Mouse (Mus musculus) layer of hippocampus, adult 18-20 months (tissue): ENCODE results near the gene Slc37a4. TPM values are rescaled to one million over a fixed set of nuclear protein-coding genes. Genes with fewer than 3 reads are reported as not detected.
A peak's percentile ranks its signal among the peaks of the same experiment; 100 is the strongest.
"Not testable (repeated sequence)": the region's sequence is repeated elsewhere in the genome, so short reads cannot be mapped to it uniquely, and the experiment has no call there.

Source experiments
- DNase-seq, 2 experiments: peaks; one replicate each; pipeline ENCODE4 v3.0.0; 2022; ENCODE audit warnings: low spot score in 2 of 2
- long read RNA-seq: library from polyadenylated mRNA; stranded (forward); transcript quantifications from one replicate; pipeline ENCODE4 v2.0.0, GENCODE M21; 2021
- total RNA-seq, 2 experiments: library from RNA; stranded (reverse); gene quantifications; 2 replicates each; pipeline ENCODE4 v1.2.3; 2021

Gene Slc37a4
- total RNA-seq = 10 to 100 TPM; 27.4 to 28.9 TPM
- long read RNA-seq, transcript Slc37a4-207 (9 exons, 2,128 nt) = major isoform, 8 of 24 reads
- long read RNA-seq, partial matches to known transcripts = 0 of 24 reads
- long read RNA-seq, other reads (novel, unspliced or antisense) = 14 of 24 reads

DNA sequence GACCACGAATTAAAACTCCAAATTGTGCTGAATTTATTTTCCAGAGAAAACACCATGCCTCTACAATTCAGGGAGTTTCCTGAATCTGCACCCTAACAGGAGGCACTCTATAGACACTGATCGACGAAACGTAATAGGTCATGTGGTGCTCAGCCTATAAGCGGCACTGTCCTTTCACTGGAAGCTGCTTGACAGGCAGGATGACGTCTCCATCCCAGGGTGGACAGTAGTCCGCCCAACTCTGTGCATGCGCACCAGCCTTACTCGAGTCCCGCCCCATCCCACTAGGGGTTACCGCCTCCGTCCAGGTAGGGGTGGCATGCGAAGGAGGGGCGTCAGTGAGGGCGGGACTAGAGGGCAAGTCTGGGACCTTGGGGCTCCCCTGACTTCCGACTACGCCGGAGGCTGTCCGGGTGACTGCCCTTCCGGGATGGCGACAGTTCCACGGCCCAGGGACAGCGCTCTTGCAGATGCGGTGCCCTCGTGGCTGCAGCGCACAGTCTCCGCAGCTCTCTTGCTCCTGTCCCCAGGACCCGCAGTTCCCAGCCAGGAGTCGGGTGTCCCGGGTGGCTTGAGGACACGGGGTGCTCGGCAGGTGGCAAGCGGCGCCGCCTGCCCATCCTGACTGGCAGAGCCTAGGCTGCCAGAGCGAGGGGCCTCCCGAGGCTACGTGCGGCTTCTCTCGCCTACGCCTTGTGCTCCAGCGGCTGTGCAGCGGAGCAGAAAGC lies at the start of gene Slc37a4:
Gene Slc37a4 (plus strand): TSS at position 169 of the 728 bp plus-strand sequence.
- DNase-seq = peak; percentile 91

- DNase-seq = no peak
Observed at GRCm38 (mm10) chr9:44347166-44347565, 49.5 kb upstream of the Slc37a4 start.

GRCm38 (mm10) chr9:44347621-44348020 lies 49.0 kb upstream of the Slc37a4 start:
- DNase-seq = no peak

GRCm38 (mm10) chr9:44348546-44348945 lies 48.1 kb upstream of the Slc37a4 start:
- DNase-seq = no peak

DNA sequence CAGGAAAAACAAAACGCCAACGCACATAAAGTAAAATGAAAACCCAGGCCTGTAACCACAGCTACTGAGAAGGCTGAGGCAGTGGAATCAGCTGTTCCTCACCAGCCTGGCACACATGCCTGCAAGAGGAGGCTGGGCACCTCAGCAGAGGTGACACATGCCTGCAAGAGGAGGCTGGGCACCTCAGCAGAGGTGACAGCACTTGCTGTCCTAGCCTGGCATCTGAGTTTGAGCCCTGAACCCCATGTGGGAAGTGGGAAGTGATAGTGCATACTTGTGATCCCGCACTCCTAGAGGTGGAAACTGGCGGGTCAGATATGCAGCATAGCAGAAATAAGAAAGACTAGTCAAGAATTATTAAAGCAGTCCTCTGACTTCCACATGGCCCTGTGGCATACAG lies 45.3 kb upstream of the Slc37a4 start:
- DNase-seq = peak in 1 of 2 experiments; percentile 38

DNA sequence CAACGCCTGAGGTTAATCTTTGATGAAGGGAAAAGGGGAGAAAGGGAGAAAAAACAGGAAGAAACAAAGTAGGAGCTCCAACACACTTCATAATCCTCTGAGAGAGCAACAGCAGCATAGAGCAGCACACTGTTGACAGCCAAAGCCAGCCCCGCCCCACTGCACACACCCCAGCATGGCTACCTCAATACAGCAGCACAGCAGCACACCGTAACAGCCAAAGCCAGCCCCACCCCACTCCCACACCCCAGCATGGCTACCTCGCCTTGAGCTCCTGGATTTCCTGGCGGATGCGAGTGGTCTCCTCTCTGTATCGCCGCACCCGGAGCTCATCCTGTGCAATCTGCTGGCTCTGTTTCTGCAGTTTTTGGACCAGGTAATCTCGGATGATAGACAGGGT lies 44.3 kb upstream of the Slc37a4 start:
- DNase-seq = no peak

DNA sequence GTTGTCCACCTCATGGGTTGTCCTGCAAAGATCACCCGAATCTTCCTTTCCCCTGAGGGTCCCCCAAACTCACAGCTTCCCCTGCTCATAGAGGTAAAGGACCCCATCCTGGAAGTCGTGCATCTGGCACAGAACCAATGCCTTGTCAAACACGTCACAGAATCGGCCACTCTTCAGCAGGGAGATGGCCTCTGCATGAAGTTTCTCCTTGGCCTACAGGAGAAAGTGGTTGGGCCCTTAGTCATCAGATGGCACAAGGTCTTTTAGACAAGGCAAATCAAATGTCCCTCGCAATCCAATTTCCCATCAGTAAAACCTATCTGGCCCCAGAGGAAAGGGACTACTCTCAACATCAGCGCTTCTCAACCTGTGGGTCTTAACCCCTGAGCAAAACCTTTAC lies 43.5 kb upstream of the Slc37a4 start:
- DNase-seq = no peak

DNA sequence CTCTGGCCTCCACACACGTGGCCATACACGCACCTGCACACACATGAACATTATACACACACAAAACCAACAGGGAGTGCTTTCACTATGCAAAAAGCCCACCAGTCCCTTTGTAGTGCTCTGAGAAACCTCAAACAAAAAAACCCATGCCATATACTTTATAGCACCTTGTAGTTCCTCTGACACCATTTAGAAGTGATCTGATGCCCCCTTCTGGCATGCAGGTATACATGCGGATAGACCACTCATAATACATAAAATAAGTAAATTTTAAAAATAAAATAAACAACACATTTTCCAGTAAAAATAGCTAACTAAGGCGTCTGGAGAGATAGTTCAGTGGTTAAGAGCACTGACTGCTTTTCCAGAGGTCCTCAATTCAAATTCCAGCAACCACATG lies 39.4 kb upstream of the Slc37a4 start:
- no peak for DNase-seq

DNA sequence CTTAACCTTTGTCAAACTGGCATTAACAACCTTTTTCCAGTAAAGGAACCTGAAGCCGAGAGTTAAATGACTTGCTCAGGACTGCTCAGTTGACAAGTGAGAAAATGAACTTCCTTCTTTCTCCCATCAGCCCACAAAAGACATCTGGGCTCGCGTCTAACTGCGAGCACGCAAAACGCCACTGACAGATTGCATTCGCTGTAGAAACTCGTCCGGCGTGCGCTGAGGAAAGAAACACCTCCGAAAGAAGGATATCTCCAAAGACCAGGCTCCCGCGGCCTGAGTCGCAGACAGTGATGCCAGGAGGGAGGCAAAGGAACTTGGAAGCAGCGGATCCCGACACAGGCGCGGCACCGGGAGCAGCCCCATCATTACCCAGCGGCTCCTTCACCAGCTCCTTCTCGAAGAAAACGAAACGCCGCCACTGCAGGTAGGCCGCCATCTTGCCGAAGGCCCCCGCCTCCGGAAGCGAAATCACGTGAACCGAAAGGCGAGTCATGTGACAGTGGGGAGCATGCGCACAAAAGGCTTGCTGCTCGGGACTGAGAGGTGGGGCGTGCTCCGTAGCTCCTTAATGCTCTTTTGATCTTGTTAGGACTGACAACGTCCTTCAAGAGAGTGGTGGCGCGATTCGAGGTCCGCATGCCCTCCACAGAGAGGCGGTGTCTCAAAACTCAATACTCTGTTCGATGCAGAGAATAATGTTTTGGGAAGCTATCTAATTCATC lies 35.3 kb upstream of the Slc37a4 start, which contains the start of gene Vps11:
Gene Vps11 (minus strand): TSS at position 481 of the 728 bp plus-strand sequence.
- DNase-seq = peak; percentile 87 to 95

GRCm38 (mm10) chr9:44361931-44362330 lies 34.7 kb upstream of the Slc37a4 start:
- not testable (repeated sequence) for DNase-seq

GRCm38 (mm10) chr9:44364480-44364879 lies 32.2 kb upstream of the Slc37a4 start:
- DNase-seq = no peak

GRCm38 (mm10) chr9:44373386-44373785 lies 23.3 kb upstream of the Slc37a4 start:
- no peak for DNase-seq

DNA sequence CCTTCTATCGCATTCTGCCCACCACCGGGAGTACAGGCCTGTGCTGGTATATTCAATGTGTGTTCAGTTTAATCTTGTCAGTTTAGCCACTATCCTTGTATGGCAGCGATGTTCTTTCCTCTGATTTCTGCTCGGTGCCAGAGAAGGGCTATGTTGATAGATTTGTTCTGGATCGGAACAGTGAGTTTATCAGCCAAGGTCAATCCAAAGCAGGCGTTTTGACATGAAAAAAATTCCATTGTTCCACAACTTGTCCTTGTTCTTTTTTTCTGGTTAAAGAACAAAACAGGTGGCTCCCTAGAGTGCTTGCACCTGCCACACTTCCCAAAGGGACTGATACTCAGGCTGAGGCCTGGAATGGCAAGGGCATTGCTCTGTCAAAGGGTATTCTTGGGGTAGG lies 20.5 kb upstream of the Slc37a4 start:
- DNase-seq = no peak

GRCm38 (mm10) chr9:44377335-44377734 lies 19.3 kb upstream of the Slc37a4 start:
- not testable (repeated sequence) for DNase-seq

GRCm38 (mm10) chr9:44378153-44378730 lies 18.4 kb upstream of the Slc37a4 start:
- no peak for DNase-seq

DNA sequence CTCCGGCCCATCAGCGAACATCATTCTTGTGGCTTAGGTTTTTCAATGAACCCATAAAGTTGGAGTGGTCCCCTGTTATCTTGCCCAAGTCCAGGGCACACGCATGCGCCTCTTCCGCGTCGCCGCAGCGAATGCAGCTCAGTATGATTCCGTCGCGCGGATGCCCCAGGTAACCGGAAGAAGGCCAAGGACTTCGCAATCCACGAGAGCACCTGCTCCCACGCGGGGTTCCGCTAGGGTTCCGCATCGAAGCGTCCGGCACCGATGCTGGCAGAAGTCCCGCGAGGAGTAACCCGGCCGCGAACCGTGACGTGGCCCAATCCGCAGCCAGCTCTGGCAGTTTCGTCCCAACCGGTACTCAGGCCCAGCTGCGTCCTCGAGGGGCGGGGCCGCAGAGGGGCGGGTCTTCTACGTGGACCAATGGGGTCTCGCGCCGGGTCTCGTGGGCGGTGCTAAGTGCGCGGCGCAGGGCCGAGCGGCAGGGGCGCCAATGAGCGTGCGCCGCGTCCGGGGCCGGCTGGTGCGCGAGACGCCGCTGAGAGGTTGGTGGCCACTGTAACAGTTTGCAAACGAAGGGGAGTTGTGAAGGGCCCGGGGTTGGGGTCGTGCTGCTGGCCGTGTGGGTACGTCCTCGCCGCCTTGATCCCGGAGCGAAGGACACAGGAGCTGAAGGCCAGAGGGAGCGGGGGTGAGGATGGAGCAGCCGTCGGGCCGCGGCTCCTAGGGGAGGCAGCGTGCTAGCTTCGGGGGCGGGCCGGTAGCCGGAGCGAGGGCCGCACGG lies 17.4 kb upstream of the Slc37a4 start, which contains the start of gene Hyou1:
Gene Hyou1 (plus strand): TSS at position 437 of the 781 bp plus-strand sequence.
- peak; percentile 99 for DNase-seq

DNA sequence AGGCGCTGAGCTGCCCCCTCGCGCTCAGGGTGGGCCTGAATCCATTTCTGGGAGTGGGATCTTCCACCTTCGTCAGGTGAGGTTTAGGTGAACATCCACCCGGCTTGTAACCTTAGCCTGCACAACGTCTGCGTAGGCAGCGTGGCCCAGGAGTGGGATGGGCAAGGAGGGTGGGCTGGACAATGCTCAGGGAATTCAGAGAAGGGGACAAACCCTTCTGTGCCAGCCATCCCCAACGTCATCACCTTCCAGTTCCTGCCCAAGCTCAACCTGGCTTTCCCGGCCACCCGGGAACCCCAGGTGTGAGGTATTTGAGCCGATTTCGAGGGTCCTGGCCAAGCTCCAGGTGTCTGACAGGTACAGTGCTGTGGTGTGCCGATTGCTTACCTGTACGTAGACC lies 16.8 kb upstream of the Slc37a4 start:
- DNase-seq = peak in 1 of 2 experiments; percentile 28

DNA sequence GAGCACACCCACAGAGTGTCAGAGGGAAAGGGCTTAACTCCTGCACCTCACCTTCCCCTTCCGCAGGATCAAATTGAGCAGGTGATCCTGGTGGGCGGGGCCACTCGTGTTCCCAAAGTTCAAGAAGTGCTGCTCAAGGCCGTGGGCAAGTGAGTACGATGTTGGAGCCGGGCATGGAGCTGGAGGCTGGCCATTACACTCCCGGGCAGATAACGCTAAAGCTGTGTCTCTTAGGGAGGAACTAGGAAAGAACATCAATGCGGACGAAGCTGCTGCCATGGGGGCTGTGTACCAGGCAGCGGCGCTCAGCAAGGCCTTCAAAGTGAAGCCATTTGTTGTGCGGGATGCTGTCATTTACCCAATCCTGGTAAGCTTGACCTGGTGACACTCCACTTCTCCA lies 12.1 kb upstream of the Slc37a4 start:
- DNase-seq = no peak

- DNase-seq = no peak
Observed at GRCm38 (mm10) chr9:44387221-44387620, 9.4 kb upstream of the Slc37a4 start.

- DNase-seq = peak in 1 of 2 experiments; percentile 55
Observed at GRCm38 (mm10) chr9:44389273-44389672, 7.4 kb upstream of the Slc37a4 start.

DNA sequence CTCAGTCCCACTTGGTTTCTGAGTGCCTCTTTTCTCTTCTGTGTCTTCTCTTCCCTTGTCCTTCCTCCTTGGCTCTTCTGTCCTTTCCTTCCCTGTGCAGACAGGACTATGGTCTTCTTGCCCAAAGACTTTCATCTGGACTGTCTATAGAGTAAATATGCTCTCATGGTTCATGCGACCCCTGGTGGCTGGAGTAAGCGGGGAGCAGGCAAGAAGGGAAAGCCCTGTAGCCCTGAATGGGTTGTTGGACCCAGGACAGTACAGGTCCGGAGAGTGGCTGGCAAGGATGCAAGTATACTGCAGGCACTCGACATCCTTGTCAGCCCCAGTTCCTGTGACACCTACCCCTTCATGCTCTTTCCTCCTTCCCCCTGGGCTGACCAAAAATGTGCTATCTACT lies 5.2 kb upstream of the Slc37a4 start:
- DNase-seq = peak; percentile 36 to 76
